Mouse (Mus musculus) liver, embryonic 15.5 days (tissue): ENCODE measurements around the gene Adgrd1. TPM values are rescaled to one million over a fixed set of nuclear protein-coding genes. Genes with fewer than 3 reads are reported as not detected.

Experiments used
- ATAC-seq: fragments of 200-750 bp; cut with Nextera tagmentation; 2 replicates; pipeline ENCODE4 v1.8.0; 2017; ENCODE audit warnings: moderate number of reproducible peaks, mild to moderate bottlenecking, moderate library complexity; ENCODE audit not compliant: insufficient read depth
- H3K27ac ChIP-seq: fragments of 300-500 bp; sonication (generic); replicated peaks from 2 replicates; pipeline ENCODE4 v1.5.1; 2015; ENCODE audit warnings: mild to moderate bottlenecking, inconsistent platforms
- H3K27me3 ChIP-seq: fragments of 300-500 bp; sonication (generic); 2 replicates; pipeline ENCODE4 v1.6.1; 2015; ENCODE audit warnings: mild to moderate bottlenecking, inconsistent platforms
- H3K36me3 ChIP-seq: fragments of 300-500 bp; sonication (generic); replicated peaks from 2 replicates; pipeline ENCODE4 v1.6.1; 2015; ENCODE audit warnings: moderate library complexity, mild to moderate bottlenecking, inconsistent platforms
- H3K4me1 ChIP-seq: fragments of 300-500 bp; sonication (generic); replicated peaks from 2 replicates; pipeline ENCODE4 v1.6.1; 2015; ENCODE audit warnings: inconsistent platforms
- H3K4me2 ChIP-seq: fragments of 300-500 bp; sonication (generic); 2 replicates; pipeline ENCODE4 v1.6.1; 2015; ENCODE audit warnings: moderate library complexity, mild to moderate bottlenecking, inconsistent platforms
- H3K4me3 ChIP-seq: fragments of 300-500 bp; sonication (generic); replicated peaks from 2 replicates; pipeline ENCODE4 v1.5.1; 2015; ENCODE audit warnings: mild to moderate bottlenecking, inconsistent platforms
- H3K9ac ChIP-seq: fragments of 300-500 bp; sonication (generic); 2 replicates; pipeline ENCODE4 v1.6.1; 2015; ENCODE audit warnings: moderate library complexity, mild to moderate bottlenecking, inconsistent platforms
- H3K9me3 ChIP-seq: fragments of 300-500 bp; sonication (generic); replicated peaks from 2 replicates; pipeline ENCODE4 v1.6.1; 2016; ENCODE audit warnings: inconsistent platforms
- WGBS: fragments of 180-500 bp; shearing (Covaris S2); methylation state at CpG from one replicate; pipeline ENCODE4 v1.1.7; 2015; ENCODE audit warnings: mixed read lengths; ENCODE audit not compliant: insufficient replicate concordance; 5-methylcytosine and 5-hydroxymethylcytosine counted together
- polyA plus RNA-seq: library from polyadenylated mRNA; unstranded; fragments of >200 nt; fragmentation: Nextera tagmentation; extraction: Ambion mirVana; gene quantifications from 2 replicates; pipeline ENCODE4 v1.2.1, GENCODE M21; 2015

The Adgrd1 gene
- polyA plus RNA-seq, 1 experiment from 2014 or later = 0.21 TPM

- ATAC-seq = no peak; the same call in 1 of the 2 replicates
- H3K9me3 ChIP-seq = no peaks in the 10 kb centered on the region
- no peaks in the 10 kb centered on the region for H3K36me3 ChIP-seq
- H3K9ac ChIP-seq = no peak overlapping the region
- H3K27me3 ChIP-seq = no peaks in the 10 kb centered on the region
- no peak overlapping the region for H3K4me3 ChIP-seq
- 53% methylated on average over 5 of the region's 5 CpGs for WGBS
- no peak overlapping the region for H3K27ac ChIP-seq
- no peak overlapping the region for H3K4me2 ChIP-seq
- H3K4me1 ChIP-seq = no peaks in the 10 kb centered on the region; the same call in 1 of the 2 replicates
Observed at GRCm38 (mm10) chr5:129094236-129094635, 2.3 kb upstream of the Adgrd1 start.

GRCm38 (mm10) chr5:129104043-129104442 is 7.5 kb downstream of the Adgrd1 start:
- ATAC-seq = no peak
- Histone ChIP-seq H3K4me3 (no peak overlapping the region), H3K4me2 (no peak overlapping the region), H3K36me3 (no peaks in the 10 kb centered on the region), H3K27ac (no peak overlapping the region), H3K4me1 (no peaks in the 10 kb centered on the region), H3K27me3 (no peaks in the 10 kb centered on the region), H3K9ac (no peak overlapping the region), H3K9me3 (no peaks in the 10 kb centered on the region)
- 48% methylated on average over 4 of the region's 4 CpGs for WGBS

GRCm38 (mm10) chr5:129111729-129112128 is 15.2 kb downstream of the Adgrd1 start:
- Histone ChIP-seq H3K4me3 (no peak overlapping the region), H3K4me2 (no peak overlapping the region), H3K9ac (no peak overlapping the region), H3K9me3 (no peaks in the 10 kb centered on the region), H3K27ac (no peak overlapping the region), H3K27me3 (no peaks in the 10 kb centered on the region), H3K4me1 (no peaks in the 10 kb centered on the region), H3K36me3 (no peaks in the 10 kb centered on the region)
- ATAC-seq = no peak
- WGBS = 54% methylated on average over 8 of the region's 8 CpGs

GRCm38 (mm10) chr5:129113741-129114476 is 17.4 kb downstream of the Adgrd1 start:
- no peak for ATAC-seq
- H3K4me2 ChIP-seq = no peak overlapping the region
- H3K4me1 ChIP-seq = no peaks in the 10 kb centered on the region
- H3K27ac ChIP-seq = no peak overlapping the region
- H3K36me3 ChIP-seq = no peaks in the 10 kb centered on the region
- WGBS = 70% methylated on average over 13 of the region's 13 CpGs
- no peak overlapping the region for H3K9ac ChIP-seq
- H3K4me3 ChIP-seq = no peak overlapping the region
- H3K27me3 ChIP-seq = no peaks in the 10 kb centered on the region
- no peaks in the 10 kb centered on the region for H3K9me3 ChIP-seq

- no peak overlapping the region for H3K9ac ChIP-seq
- no peaks in the 10 kb centered on the region for H3K9me3 ChIP-seq
- no peak overlapping the region for H3K4me3 ChIP-seq
- H3K4me1 ChIP-seq = no peaks in the 10 kb centered on the region
- 68% methylated on average over 8 of the region's 8 CpGs for WGBS
- no peaks in the 10 kb centered on the region for H3K36me3 ChIP-seq
- no peaks in the 10 kb centered on the region for H3K27me3 ChIP-seq
- no peak for ATAC-seq
- no peak overlapping the region for H3K4me2 ChIP-seq
- H3K27ac ChIP-seq = no peak overlapping the region
Observed at GRCm38 (mm10) chr5:129116299-129116698, 19.7 kb downstream of the Adgrd1 start.

GRCm38 (mm10) chr5:129117593-129118113 is 21.1 kb downstream of the Adgrd1 start:
- H3K36me3 ChIP-seq = no peaks in the 10 kb centered on the region
- H3K4me3 ChIP-seq = no peak overlapping the region
- no peak overlapping the region for H3K9ac ChIP-seq
- 66% methylated on average over 4 of the region's 4 CpGs for WGBS
- no peak overlapping the region for H3K27ac ChIP-seq
- H3K27me3 ChIP-seq = no peaks in the 10 kb centered on the region
- no peak for ATAC-seq
- H3K9me3 ChIP-seq = no peaks in the 10 kb centered on the region
- no peaks in the 10 kb centered on the region for H3K4me1 ChIP-seq
- H3K4me2 ChIP-seq = no peak overlapping the region

- WGBS = 47% methylated on average over 7 of the region's 7 CpGs
- Histone ChIP-seq H3K4me2 (no peak overlapping the region), H3K4me3 (no peak overlapping the region), H3K9me3 (no peaks in the 10 kb centered on the region), H3K36me3 (no peaks in the 10 kb centered on the region), H3K4me1 (no peaks in the 10 kb centered on the region), H3K27ac (no peak overlapping the region), H3K27me3 (no peaks in the 10 kb centered on the region), H3K9ac (no peak overlapping the region)
- ATAC-seq = no peak
Observed at GRCm38 (mm10) chr5:129118523-129118922, 22.0 kb downstream of the Adgrd1 start.

- Histone ChIP-seq H3K4me3 (no peak overlapping the region), H3K9ac (no peak overlapping the region), H3K4me1 (no peaks in the 10 kb centered on the region), H3K27me3 (no peaks in the 10 kb centered on the region), H3K9me3 (no peaks in the 10 kb centered on the region), H3K27ac (no peak overlapping the region), H3K36me3 (no peaks in the 10 kb centered on the region), H3K4me2 (no peak overlapping the region)
- WGBS = 65% methylated on average over 4 of the region's 4 CpGs
- ATAC-seq = no peak
Observed at GRCm38 (mm10) chr5:129119146-129119545, 22.6 kb downstream of the Adgrd1 start.

- Histone ChIP-seq H3K27me3 (no peaks in the 10 kb centered on the region), H3K4me3 (no peak overlapping the region), H3K4me1 (no peaks in the 10 kb centered on the region), H3K36me3 (no peaks in the 10 kb centered on the region), H3K27ac (no peak overlapping the region), H3K9me3 (no peaks in the 10 kb centered on the region), H3K4me2 (no peak overlapping the region), H3K9ac (no peak overlapping the region)
- WGBS = 67% methylated on average over 15 of the region's 15 CpGs
- ATAC-seq = no peak
Observed at GRCm38 (mm10) chr5:129121654-129122285, 25.2 kb downstream of the Adgrd1 start.

GRCm38 (mm10) chr5:129122491-129122890 is 25.9 kb downstream of the Adgrd1 start:
- H3K4me1 ChIP-seq = no peaks in the 10 kb centered on the region
- H3K9me3 ChIP-seq = no peaks in the 10 kb centered on the region
- H3K4me2 ChIP-seq = no peak overlapping the region
- WGBS = 60% methylated on average over 7 of the region's 7 CpGs
- no peak for ATAC-seq
- no peaks in the 10 kb centered on the region for H3K36me3 ChIP-seq
- H3K4me3 ChIP-seq = no peak overlapping the region
- no peaks in the 10 kb centered on the region for H3K27me3 ChIP-seq
- H3K9ac ChIP-seq = no peak overlapping the region
- H3K27ac ChIP-seq = no peak overlapping the region

- no peaks in the 10 kb centered on the region for H3K27me3 ChIP-seq
- no peak overlapping the region for H3K4me3 ChIP-seq
- H3K36me3 ChIP-seq = no peaks in the 10 kb centered on the region
- ATAC-seq = no peak
- H3K9me3 ChIP-seq = no peaks in the 10 kb centered on the region
- no peak overlapping the region for H3K4me2 ChIP-seq
- H3K9ac ChIP-seq = no peak overlapping the region
- no peak overlapping the region for H3K27ac ChIP-seq
- H3K4me1 ChIP-seq = no peaks in the 10 kb centered on the region
- WGBS = 40% methylated on average over 11 of the region's 11 CpGs
Observed at GRCm38 (mm10) chr5:129124070-129124828, 27.7 kb downstream of the Adgrd1 start.
